Mouse (Mus musculus): ENCODE measurements around the gene Shc2. TPM values are rescaled to one million over a fixed set of nuclear protein-coding genes. Genes with fewer than 3 reads are reported as not detected.

The Shc2 gene
- 0.04 TPM for polyA plus RNA-seq (2021)

- ChIA-PET CTCF (no interaction called here), POLR2A (interaction anchor here (0.6 kb wide), 1 partner anchor 15 kb away, joined by 3 read pairs; no protein-coding TSS in a partner anchor)
- peaks cover 42% of the 10 kb centered on the region for H3K27me3 ChIP-seq
- DNase-seq (ENCODE audit: low read depth, low spot score) (no peak), ATAC-seq (no peak)
- no peak for TF ChIP-seq CTCF (IDR thresholded peaks at IDR 0.05)
- in situ Hi-C loops (cut with MboI; ENCODE audit: low pct_unique_long_range_greater_than_20kb): no loop called here
These were observed at the start of gene Shc2 for GRCm38 (mm10) chr10:79637128-79638110. Gene Shc2 (minus strand): TSS chr10:79637918.

DNA sequence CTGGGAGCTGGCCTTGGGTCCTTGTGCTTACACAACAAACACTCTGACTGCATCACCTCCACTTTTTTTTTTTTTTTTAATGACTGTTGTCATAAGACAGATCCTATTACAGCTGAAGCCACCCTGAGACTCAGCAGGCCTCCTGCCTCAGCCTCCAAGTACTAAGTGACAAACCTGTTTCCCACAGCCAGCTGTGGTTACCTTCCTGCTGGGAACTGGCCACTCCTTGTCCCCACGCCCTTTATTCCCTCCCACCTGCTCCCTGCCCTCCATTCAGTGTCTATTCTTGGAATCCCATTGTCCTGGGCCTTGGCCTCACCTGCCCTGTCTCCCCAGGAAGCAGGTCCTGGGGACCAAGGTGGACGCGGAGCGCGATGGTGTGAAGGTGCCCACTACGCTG lies 49.8 kb upstream of the Shc2 start:
- ChIA-PET CTCF (no interaction called here), POLR2A (interaction anchor here (0.6 to 0.7 kb wide), 2 partner anchors 16 to 1249 kb away, joined by 5 to 6 read pairs; no protein-coding TSS in a partner anchor)
- in situ Hi-C loops (cut with MboI; ENCODE audit: low pct_unique_long_range_greater_than_20kb): no loop called here
- ATAC-seq: no peak
- no peak for DNase-seq (ENCODE audit: low read depth, low spot score)
- TF ChIP-seq CTCF (IDR thresholded peaks at IDR 0.05): no peak
- H3K27me3 ChIP-seq: no peaks in the 10 kb centered on the region

- DNase-seq (ENCODE audit: low read depth, low spot score): no peak
These were observed 49.0 kb upstream of the Shc2 start for GRCm38 (mm10) chr10:79686691-79687090.

GRCm38 (mm10) chr10:79686219-79686618 lies 48.5 kb upstream of the Shc2 start:
- H3K27me3 ChIP-seq: no peaks in the 10 kb centered on the region
- no peak for TF ChIP-seq CTCF (IDR thresholded peaks at IDR 0.05)
- CTCF ChIA-PET: interaction anchor here (1.6 kb wide), 1 partner anchor 9 kb away, joined by 7 read pairs; no protein-coding TSS in a partner anchor
- in situ Hi-C loops (cut with MboI; ENCODE audit: low pct_unique_long_range_greater_than_20kb): no loop called here
- POLR2A ChIA-PET: interaction anchor here (0.9 to 1.3 kb wide), 2 partner anchors 9 to 12 kb away, joined by 3 to 5 read pairs; no protein-coding TSS in a partner anchor
- DNase-seq (ENCODE audit: low read depth, low spot score) (no peak), ATAC-seq (no peak)

More at GRCm38 (mm10) chr10:79686691-79687090, 49.0 kb upstream of the Shc2 start:
- POLR2A ChIA-PET: interaction anchor here (0.6 kb wide), 1 partner anchor 17 kb away, joined by 6 read pairs; no protein-coding TSS in a partner anchor
- no peak for TF ChIP-seq CTCF (IDR thresholded peaks at IDR 0.05)
- CTCF ChIA-PET: interaction anchor here (1.6 kb wide), 1 partner anchor 8 kb away, joined by 7 read pairs; no protein-coding TSS in a partner anchor
- no peak for ATAC-seq
- in situ Hi-C loops (cut with MboI; ENCODE audit: low pct_unique_long_range_greater_than_20kb): no loop called here
- no peaks in the 10 kb centered on the region for H3K27me3 ChIP-seq

DNA sequence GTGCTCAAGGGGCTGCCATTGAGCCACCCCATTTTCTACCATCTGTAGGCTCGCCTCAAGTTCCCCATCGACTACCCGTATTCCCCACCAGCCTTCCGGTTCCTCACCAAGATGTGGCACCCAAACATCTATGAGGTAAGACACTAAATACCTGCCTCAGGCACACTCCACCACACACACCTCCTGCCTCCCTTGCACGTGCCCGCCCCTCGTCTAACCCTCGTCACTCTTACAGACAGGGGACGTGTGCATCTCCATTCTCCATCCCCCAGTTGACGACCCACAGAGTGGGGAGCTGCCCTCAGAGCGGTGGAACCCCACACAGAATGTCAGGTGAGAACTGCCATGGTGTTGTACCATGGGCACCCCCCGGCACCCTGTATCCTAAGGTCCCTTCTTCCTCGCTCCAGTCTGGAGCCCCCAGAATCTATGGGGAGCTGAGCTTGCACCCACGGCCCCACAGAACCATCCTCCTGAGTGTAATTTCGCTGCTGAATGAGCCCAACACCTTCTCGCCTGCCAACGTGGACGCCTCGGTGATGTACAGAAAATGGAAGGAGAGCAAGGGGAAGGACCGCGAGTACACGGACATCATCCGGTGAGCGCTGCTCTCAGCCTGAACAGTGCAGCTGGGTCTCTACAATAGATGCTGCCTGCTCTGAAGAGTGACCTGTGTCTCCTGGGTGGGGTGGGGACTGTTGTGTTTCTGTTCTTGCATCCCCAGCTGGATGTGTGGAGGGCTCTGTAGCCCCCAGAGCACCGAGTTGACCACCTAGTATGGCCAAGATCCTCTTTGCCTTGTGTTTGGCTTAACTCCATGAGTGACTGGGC lies 47.3 kb upstream of the Shc2 start:
- POLR2A ChIA-PET: interaction anchor here (0.9 to 1.3 kb wide), 2 partner anchors 11 to 13 kb away, joined by 3 to 5 read pairs; no protein-coding TSS in a partner anchor
- in situ Hi-C loops (cut with MboI; ENCODE audit: low pct_unique_long_range_greater_than_20kb): no loop called here
- DNase-seq (ENCODE audit: low read depth, low spot score): no peak
- no peaks in the 10 kb centered on the region for H3K27me3 ChIP-seq
- no peak for ATAC-seq
- no peak for TF ChIP-seq CTCF (IDR thresholded peaks at IDR 0.05)
- CTCF ChIA-PET: interaction anchor here (1.2 to 2.3 kb wide), 5 partner anchors 10 to 17 kb away, joined by 3 to 7 read pairs (median 7); no protein-coding TSS in a partner anchor

- TF ChIP-seq CTCF (IDR thresholded peaks at IDR 0.05): no peak
- ChIA-PET POLR2A (interaction anchor here (0.5 to 1.6 kb wide), 2 partner anchors 13 to 586 kb away, joined by 3 to 6 read pairs; no protein-coding TSS in a partner anchor), CTCF (interaction anchor here (0.8 to 2.3 kb wide), 5 partner anchors 14 to 20 kb away, joined by 3 to 7 read pairs (median 6); partner anchors contain the start of gene Bsg)
- in situ Hi-C loops (cut with MboI; ENCODE audit: low pct_unique_long_range_greater_than_20kb): no loop called here
- DNase-seq (ENCODE audit: low read depth, low spot score) (peak; percentile 76), ATAC-seq (peak; percentile 36)
- no peaks in the 10 kb centered on the region for H3K27me3 ChIP-seq
These were observed 46.3 kb upstream of the Shc2 start for GRCm38 (mm10) chr10:79683726-79684640.

- peak; percentile 12 for ATAC-seq
- POLR2A ChIA-PET: interaction anchor here (1.0 to 1.6 kb wide), 2 partner anchors 13 to 21 kb away, joined by 4 to 6 read pairs; partner anchors contain the start of gene Bsg
- in situ Hi-C loops (cut with MboI; ENCODE audit: low pct_unique_long_range_greater_than_20kb): no loop called here
These were observed 45.3 kb upstream of the Shc2 start for GRCm38 (mm10) chr10:79682916-79683582.

GRCm38 (mm10) chr10:79682551-79682915 lies 44.8 kb upstream of the Shc2 start:
- no peaks in the 10 kb centered on the region for H3K27me3 ChIP-seq
- POLR2A ChIA-PET: interaction anchor here (1.0 to 1.8 kb wide), 3 partner anchors 12 to 22 kb away, joined by 4 to 9 read pairs (median 6); partner anchors contain the start of genes Bsg and Tpgs1
- CTCF ChIA-PET: interaction anchor here (2.3 kb wide), 1 partner anchor 16 kb away, joined by 6 read pairs; no protein-coding TSS in a partner anchor
- TF ChIP-seq CTCF (IDR thresholded peaks at IDR 0.05): no peak
- DNase-seq (ENCODE audit: low read depth, low spot score) (no peak), ATAC-seq (no peak)
- in situ Hi-C loops (cut with MboI; ENCODE audit: low pct_unique_long_range_greater_than_20kb): no loop called here

More at GRCm38 (mm10) chr10:79682916-79683582, 45.3 kb upstream of the Shc2 start:
- no peak for DNase-seq (ENCODE audit: low read depth, low spot score)
- CTCF ChIA-PET: interaction anchor here (1.7 to 2.3 kb wide), 3 partner anchors 13 to 19 kb away, joined by 6 to 7 read pairs (median 7); no protein-coding TSS in a partner anchor
- TF ChIP-seq CTCF (IDR thresholded peaks at IDR 0.05): no peak
- no peaks in the 10 kb centered on the region for H3K27me3 ChIP-seq

Data from Patski (cell line).